Mouse (Mus musculus): ENCODE data around the gene Rap1a.

The Rap1a gene

DNA sequence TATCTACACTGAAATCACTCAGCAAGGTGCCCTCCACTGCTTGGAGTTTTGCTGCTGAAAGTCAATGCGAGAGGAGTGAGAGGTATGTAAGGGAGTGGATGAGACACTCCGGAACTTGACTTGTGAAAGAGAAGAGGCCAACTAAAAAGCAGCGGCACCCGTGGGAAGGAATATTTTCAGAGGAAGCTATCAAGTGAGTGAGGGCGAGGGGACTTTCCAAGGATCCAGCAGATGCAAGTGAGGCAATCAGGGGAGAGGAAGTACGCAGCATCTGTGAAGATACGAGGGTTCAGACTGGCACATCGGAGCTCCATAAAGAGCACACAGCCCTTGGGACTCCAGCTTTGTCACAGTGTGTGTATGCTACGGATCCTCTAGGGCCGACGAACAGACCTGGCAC is 2.5 kb upstream of the Rap1a start:
- DNase-seq: peak in 1 of 2 experiments; percentile 37

DNA sequence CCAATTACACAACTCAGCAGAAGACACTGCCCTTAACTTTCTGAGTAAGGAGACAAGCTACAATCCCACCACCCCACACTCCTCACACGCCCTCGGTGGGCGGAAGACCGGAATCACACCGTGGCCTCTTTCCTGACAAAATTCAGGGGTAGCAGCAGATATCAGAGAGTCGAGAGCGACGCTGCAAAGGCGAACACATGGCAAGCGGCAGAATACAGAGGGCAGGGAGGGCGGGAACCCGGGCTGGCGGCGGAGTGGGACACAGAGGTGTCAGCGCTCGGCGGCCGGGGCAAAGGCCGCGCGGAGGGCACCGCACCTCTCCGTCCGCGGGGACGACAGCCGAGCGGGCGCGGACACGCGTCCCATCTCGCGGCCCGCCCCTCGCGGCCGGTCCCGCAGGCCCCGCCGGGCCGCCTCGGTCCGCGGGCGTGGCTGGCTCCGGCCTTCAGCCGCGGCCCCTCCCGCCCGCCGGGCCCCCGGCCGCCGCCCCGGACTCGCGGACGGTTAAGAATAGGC is 403 bp downstream of the Rap1a start:
- peak; percentile 33 to 45 for DNase-seq

DNA sequence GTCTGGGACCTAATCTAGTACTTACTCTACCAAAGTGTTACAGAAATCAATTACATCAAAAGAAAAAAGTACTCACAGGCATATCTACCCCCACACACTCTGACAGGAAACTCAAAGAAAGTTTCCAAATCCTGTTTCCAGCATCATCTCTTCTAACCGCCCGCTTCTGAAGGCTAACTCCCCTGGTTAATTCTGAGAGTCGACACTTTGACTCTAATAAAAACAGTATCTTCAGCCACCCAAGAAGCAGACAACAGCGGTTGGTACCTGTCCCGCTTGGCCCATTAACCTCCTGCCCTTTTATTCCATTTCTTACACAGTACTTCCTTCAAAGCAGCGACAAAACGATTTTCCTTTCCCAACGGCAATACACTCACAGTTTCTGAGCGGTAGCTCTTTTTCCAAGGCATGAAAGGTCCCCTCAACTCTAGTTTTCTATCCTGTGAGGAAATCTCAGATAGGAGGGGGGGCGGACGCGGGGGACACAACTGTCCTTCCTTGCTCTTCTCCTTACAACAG is 921 bp downstream of the Rap1a start:
- DNase-seq: no peak

GRCm38 (mm10) chr3:105799375-105799774 is 1.8 kb downstream of the Rap1a start:
- no peak for DNase-seq

- no peak for DNase-seq
These were observed 2.4 kb downstream of the Rap1a start for GRCm38 (mm10) chr3:105798770-105799169.

- no peak for DNase-seq
These were observed 3.7 kb downstream of the Rap1a start for GRCm38 (mm10) chr3:105797427-105797826.

DNA sequence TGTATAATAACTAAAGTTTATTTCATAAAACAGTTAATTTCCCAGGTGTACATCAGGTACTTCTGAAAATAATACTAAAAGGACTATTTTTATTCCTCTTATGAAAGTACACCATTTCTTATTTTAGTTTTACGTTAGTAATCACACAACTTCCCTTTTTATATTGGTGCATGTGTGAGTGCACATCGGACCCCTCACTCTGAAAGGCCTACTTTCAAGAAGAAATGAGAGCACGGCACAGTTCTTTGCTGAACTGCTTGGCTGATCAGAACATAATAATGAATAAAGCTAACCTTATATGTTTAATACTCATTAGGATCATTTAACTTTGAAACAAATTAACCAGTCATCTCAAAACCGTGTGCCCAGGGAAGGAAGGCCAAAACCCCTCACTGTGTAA is 4.4 kb downstream of the Rap1a start:
- no peak for DNase-seq

- DNase-seq: no peak
These were observed 6.8 kb downstream of the Rap1a start for GRCm38 (mm10) chr3:105794309-105794708.

DNA sequence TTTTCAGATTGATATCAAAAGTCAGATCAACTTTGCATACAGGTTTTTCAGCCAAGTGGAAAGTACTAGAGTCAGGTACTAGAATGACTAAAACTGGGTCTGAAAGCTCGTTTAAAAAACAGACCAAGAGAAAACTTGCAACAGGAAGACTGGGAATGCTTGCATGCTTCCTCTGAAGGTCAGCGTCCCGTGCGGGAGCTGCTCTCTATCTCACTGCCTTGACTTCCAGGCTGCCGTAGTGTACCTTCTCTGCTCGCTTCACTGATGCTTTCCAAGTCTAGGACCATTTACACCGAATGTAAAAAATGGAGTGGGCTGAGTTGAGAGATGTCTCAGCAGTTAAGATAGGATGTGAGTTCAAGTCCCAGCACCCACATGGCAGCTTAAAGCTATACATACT is 8.8 kb downstream of the Rap1a start:
- no peak for DNase-seq

DNA sequence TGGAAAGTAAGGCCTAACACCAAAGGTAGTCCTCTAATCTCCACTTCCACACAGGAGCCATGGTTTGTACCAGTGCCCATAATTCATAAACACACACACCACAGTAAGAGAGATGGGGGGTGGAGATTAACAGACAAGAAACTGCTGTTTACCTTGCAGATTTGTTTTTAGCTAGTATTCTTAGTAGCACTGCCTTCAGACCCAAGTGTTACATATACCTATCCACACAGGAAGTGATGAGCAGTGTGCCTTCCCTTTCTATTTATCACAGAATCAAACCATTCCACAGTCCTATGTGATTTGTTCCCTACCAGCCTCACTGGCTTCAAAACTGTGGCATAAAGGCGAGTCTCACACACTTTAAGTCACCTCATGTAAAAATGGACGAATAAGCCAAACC is 10.0 kb downstream of the Rap1a start:
- DNase-seq: no peak

GRCm38 (mm10) chr3:105790338-105790737 is 10.8 kb downstream of the Rap1a start:
- DNase-seq: no peak

GRCm38 (mm10) chr3:105789776-105790175 is 11.4 kb downstream of the Rap1a start:
- no peak for DNase-seq

DNA sequence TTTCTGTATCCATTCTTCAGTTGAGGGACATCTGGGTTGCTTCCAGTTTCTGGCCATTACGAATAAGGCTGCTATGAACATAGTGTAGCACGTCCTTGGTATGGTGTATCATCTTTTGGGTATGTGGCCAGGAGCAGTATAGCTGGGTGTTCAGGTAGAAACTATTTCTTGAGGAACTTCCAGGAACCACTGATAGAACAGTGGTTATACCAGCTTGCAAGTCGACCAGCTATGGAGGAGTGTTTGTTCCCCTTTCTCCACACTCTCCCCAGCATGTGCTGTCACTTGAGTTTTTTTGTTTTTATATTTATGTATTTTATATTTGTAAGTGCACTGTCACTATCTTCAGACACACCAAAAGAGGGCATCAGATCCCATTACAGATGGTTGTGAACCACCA is 13.8 kb downstream of the Rap1a start:
- no peak for DNase-seq

- no peak for DNase-seq
These were observed 15.3 kb downstream of the Rap1a start for GRCm38 (mm10) chr3:105785865-105786264.

DNA sequence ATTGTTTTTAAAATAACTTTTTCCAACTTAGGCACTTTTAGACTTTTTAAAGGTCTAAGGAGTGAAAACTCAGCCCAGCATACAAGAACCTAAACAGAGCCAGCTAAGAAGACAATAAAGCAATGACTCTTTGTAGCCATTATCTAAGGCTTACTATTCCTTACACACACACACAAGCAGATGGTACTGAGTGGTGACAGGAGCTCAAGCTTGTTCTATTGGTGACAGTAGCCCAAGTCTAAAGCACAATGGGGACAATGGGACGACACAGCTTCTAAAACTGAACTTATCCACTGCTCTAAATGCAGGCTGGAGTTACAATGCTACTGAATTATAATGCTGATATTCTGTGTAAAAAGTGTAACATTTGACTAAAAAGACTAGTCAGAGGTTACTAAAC is 17.3 kb downstream of the Rap1a start:
- no peak for DNase-seq

DNA sequence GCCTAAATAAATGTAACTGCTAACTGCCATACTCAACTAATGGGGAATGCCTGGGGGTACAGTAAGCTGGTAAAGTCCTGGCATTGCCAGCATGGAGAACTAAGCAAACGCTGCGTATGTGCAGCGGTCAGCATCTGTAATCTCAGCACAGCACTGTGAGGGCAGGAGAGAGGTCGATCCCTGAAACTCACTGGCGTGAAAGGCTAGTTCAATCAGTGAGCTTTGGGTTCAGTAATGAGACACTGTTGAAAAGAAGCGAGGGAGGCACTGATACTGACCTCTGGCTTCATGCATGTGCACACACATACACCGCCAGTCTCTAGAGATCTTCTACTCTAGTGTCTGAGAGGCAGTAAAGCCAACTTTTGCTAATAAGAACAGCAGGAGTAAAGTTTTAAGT is 18.7 kb downstream of the Rap1a start:
- DNase-seq: no peak

- DNase-seq: no peak
These were observed 23.1 kb downstream of the Rap1a start for GRCm38 (mm10) chr3:105777997-105778396.

DNA sequence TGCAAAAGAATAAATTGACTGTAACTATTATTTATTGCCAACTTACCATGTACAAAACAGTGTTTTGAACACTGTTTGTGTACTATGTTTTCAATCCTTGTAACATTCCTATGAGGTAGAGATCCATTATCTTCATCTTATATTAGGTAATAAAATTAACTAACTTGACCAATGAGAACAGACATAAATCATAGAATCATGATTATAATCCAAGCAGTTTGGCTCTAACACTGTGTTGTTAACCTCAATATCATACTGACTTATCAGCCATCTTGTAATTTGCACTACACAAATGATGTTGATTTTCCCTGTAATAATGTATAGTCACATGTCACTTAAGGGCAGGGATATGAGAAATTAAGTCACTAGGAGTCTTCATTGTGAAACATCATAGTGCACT is 26.6 kb downstream of the Rap1a start:
- DNase-seq: no peak

DNA sequence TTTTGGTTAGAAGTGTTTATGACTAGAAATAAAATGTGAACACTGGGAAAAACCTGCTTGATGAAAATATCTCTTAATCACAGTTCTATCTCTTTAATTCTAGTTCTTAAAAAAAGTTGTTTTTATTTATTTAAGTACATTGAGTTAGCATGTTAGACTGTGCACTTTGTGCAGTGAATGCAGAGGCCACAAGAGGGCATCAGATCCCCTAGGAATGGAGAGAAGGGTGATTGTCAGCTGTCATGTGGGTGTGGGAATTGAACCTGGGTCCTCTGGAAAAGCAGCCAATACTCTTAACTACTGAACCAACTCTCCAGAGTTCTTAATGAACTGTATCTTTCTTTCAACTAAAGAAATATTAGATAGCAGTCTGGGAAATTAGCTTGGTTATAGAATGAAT is 29.6 kb downstream of the Rap1a start:
- DNase-seq: peak; percentile 38 to 42

GRCm38 (mm10) chr3:105770836-105771235 is 30.3 kb downstream of the Rap1a start:
- DNase-seq: no peak

DNA sequence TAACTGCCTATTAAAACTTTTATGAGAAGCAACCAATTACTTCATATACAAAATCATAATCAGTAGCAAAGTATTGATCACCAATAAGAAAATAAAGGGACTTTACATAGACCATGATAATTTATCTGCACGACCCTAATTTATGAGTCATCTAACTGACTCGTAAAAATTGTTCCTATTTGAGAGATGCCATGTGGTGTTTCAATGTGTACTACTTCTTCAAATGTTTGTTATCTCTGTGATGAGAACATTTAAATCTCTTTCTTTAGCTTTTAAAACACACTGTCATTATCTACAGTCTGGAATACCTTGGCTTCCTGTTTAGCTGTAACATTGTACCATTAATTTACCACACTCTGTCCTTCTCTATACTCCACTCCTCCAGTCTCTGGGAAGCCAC is 31.8 kb downstream of the Rap1a start:
- no peak for DNase-seq

DNA sequence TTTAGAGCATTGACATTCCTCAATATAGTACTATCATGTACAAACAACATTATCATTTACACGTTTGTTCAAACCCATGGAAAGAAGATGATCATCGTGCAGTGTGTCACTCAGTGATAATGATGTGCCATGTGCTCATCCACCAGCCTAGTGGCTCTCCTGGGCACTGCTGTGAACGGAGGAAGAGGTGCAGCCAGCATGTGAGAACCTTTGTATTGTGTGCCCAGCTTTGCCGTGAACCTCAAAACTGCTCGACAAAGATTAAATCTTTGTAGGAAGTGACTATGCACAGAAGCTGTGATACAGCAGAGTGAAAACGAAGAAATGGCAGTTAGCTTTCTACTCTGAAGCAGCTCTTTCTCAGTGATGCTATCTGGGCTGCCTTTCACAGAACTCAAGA is 32.6 kb downstream of the Rap1a start:
- no peak for DNase-seq

GRCm38 (mm10) chr3:105763132-105763851 is 37.8 kb downstream of the Rap1a start:
- no peak for DNase-seq

DNA sequence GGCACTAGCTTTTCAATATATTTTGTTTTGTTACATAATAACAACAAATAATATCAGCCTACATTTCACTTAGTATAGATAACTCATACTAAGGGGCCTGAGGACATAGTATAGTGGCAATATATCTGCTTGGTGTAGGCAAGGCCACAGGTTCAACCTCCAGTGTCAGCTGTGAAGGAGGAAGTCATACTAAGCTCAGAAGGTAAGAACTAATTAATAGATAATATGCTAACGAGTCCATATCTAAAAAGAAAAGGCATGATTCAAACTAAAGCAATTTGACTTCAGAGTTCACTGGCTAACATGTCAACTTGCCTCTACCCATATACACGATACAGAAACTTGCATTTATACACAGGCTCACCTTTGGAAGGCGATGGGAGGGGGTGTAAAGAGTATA is 41.1 kb downstream of the Rap1a start:
- DNase-seq: no peak

- DNase-seq: no peak
These were observed 42.5 kb downstream of the Rap1a start for GRCm38 (mm10) chr3:105758658-105759057.
